Mouse (Mus musculus) heart, embryonic 13.5 days (tissue): ENCODE measurements around the gene Rnaseh2c. TPM values are rescaled to one million over a fixed set of nuclear protein-coding genes. Genes with fewer than 3 reads are reported as not detected.

Source experiments
- ATAC-seq: fragments of 200-750 bp; cut with Nextera tagmentation; 2 replicates; pipeline ENCODE4 v1.8.0; 2017; ENCODE audit warnings: moderate TSS enrichment; ENCODE audit not compliant: insufficient number of reproducible peaks, low FRiP score, low TSS enrichment; ENCODE audit errors: extremely low read depth
- H3K27ac ChIP-seq: fragments of 300-500 bp; sonication (generic); replicated peaks from 2 replicates; pipeline ENCODE4 v1.5.1; 2015; ENCODE audit warnings: moderate library complexity, mild to moderate bottlenecking, inconsistent platforms
- H3K27me3 ChIP-seq: fragments of 300-500 bp; sonication (generic); replicated peaks from 2 replicates; pipeline ENCODE4 v1.6.1; 2015; ENCODE audit warnings: mild to moderate bottlenecking, inconsistent platforms
- H3K36me3 ChIP-seq: fragments of 300-500 bp; sonication (generic); 2 replicates; pipeline ENCODE4 v1.6.1; 2015; ENCODE audit warnings: mild to moderate bottlenecking, inconsistent platforms
- H3K4me1 ChIP-seq: fragments of 300-500 bp; sonication (generic); 2 replicates; pipeline ENCODE4 v1.6.1; 2015; ENCODE audit warnings: inconsistent platforms
- H3K4me2 ChIP-seq: fragments of 300-500 bp; sonication (generic); 2 replicates; pipeline ENCODE4 v1.6.1; 2015; ENCODE audit warnings: inconsistent platforms, mild to moderate bottlenecking, moderate library complexity
- H3K4me3 ChIP-seq: fragments of 300-500 bp; sonication (generic); 2 replicates; pipeline ENCODE4 v1.5.1; 2015; ENCODE audit warnings: moderate library complexity, mild to moderate bottlenecking, inconsistent platforms
- H3K9ac ChIP-seq: fragments of 300-500 bp; sonication (generic); 2 replicates; pipeline ENCODE4 v1.6.1; 2015; ENCODE audit warnings: inconsistent platforms, mild to moderate bottlenecking, moderate library complexity
- H3K9me3 ChIP-seq: fragments of 300-500 bp; sonication (generic); 2 replicates; pipeline ENCODE4 v1.6.1; 2016; ENCODE audit warnings: inconsistent platforms
- whole genome bisulfite sequencing: fragments of 180-500 bp; shearing (Covaris S2); methylation state at CpG from one replicate; pipeline ENCODE4 v1.1.7; 2015; ENCODE audit warnings: mixed read lengths; 5-methylcytosine and 5-hydroxymethylcytosine counted together
- polyA plus RNA-seq: library from polyadenylated mRNA; unstranded; fragments of >200 nt; fragmentation: Nextera tagmentation; extraction: Ambion mirVana; gene quantifications from 2 replicates; pipeline ENCODE4 v1.2.1, GENCODE M21; 2015

The Rnaseh2c gene
- polyA plus RNA-seq, 1 experiment from 2014 or later, result 109 TPM

- Histone ChIP-seq H3K36me3 (peaks cover 40% of the 10 kb centered on the region), H3K4me2 (peak within 1 kb of the TSS; percentile 82), H3K4me1 (peaks cover 44% of the 10 kb centered on the region), H3K4me3 (peak within 1 kb of the TSS; percentile 85), H3K9ac (peak within 1 kb of the TSS; percentile 96), H3K27me3 (no peaks in the 10 kb centered on the region), H3K27ac (peak within 1 kb of the TSS; percentile 91), H3K9me3 (no peaks in the 10 kb centered on the region)
- WGBS, result under 1% methylated on average over 106 of the region's 109 CpGs
- peak; percentile 74 for ATAC-seq
Observed at GRCm38 (mm10) chr19:5637069-5638047, 35.7 kb downstream of the Rnaseh2c start, which contains the start of gene Rela. Rela (plus strand) TSS chr19:5637483.

DNA sequence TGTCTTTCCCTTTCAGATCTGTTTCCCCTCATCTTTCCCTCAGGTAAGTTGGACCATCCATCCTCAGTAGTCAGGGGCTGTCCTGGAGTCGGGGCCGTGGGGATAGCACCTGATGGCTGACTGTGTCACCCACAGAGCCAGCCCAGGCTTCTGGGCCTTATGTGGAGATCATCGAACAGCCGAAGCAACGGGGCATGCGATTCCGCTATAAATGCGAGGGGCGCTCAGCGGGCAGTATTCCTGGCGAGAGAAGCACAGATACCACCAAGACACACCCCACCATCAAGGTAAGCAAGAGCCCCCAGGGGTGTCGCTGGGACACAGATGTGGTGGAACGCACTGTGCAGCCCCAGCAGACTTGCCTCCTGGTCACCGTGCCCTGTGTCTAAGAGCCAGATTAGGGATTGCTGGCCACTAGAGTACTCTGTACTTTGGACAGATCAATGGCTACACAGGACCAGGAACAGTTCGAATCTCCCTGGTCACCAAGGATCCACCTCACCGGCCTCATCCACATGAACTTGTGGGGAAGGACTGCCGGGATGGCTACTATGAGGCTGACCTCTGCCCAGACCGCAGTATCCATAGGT is 36.8 kb downstream of the Rnaseh2c start:
- H3K27ac ChIP-seq, result 0 out of 2 replicates have a peak overlapping the region, but pooled peaks have one; percentile 91
- ATAC-seq, result no peak
- no peaks in the 10 kb centered on the region for H3K27me3 ChIP-seq
- 87% methylated on average over 18 of the region's 18 CpGs for WGBS
- peak overlapping the region; percentile 85 for H3K4me3 ChIP-seq
- no peaks in the 10 kb centered on the region for H3K9me3 ChIP-seq
- H3K36me3 ChIP-seq, result peaks cover 51% of the 10 kb centered on the region
- peak overlapping the region; percentile 96 for H3K9ac ChIP-seq
- peak overlapping the region; percentile 82 for H3K4me2 ChIP-seq
- H3K4me1 ChIP-seq, result peaks cover 44% of the 10 kb centered on the region

DNA sequence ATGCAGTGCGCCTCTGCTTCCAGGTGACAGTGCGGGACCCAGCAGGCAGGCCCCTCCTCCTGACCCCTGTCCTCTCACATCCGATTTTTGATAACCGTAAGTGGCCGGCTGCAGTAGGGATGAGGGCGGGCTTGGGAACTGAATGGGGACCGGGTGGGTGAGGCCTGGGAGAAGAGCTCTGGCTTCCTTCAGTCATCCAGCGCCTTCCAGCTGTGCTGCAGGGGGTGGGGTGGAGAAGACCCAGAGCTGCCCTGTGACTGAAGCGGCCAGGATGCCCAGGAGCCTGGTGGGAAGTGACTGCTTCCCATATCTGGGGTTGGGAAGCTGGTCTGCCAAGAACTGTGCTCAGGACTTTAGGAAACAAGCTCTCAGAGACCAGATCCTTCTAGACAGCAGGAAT is 38.7 kb downstream of the Rnaseh2c start:
- H3K27me3 ChIP-seq, result no peaks in the 10 kb centered on the region
- no peak for ATAC-seq
- H3K4me2 ChIP-seq, result peak overlapping the region; percentile 25; the same call in 1 of the 2 replicates
- H3K9me3 ChIP-seq, result no peaks in the 10 kb centered on the region
- peaks cover 69% of the 10 kb centered on the region for H3K36me3 ChIP-seq
- H3K27ac ChIP-seq, result peak overlapping the region; percentile 66
- peaks cover 44% of the 10 kb centered on the region for H3K4me1 ChIP-seq
- 0 out of 2 replicates have a peak overlapping the region, but pooled peaks have one; percentile 6 for H3K4me3 ChIP-seq
- peak overlapping the region; percentile 67 for H3K9ac ChIP-seq
- WGBS, result 27% methylated on average over 9 of the region's 9 CpGs

DNA sequence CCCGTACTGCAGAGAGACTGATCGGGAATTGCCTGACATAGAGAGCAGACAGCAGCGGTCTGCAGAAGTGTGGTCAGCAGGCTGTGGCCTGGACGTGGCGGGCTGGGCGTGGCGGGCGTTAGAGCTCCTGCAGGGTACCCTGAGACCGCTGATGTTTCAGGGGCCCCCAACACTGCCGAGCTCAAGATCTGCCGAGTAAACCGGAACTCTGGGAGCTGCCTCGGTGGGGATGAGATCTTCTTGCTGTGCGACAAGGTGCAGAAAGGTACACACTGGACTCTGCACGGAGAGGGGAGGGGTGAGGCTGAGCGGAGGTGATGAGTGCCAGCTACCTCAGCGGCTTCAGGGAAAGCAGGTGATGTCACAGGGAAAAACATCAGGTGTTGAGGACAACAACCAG is 39.3 kb downstream of the Rnaseh2c start:
- H3K36me3 ChIP-seq, result peaks cover 76% of the 10 kb centered on the region
- WGBS, result 80% methylated on average over 17 of the region's 17 CpGs
- no peaks in the 10 kb centered on the region for H3K9me3 ChIP-seq
- no peak overlapping the region for H3K4me3 ChIP-seq
- peak overlapping the region; percentile 66; the same call in 1 of the 2 replicates for H3K27ac ChIP-seq
- peaks cover 44% of the 10 kb centered on the region for H3K4me1 ChIP-seq
- no peaks in the 10 kb centered on the region for H3K27me3 ChIP-seq
- 0 out of 2 replicates have a peak overlapping the region, but pooled peaks have one; percentile 25 for H3K4me2 ChIP-seq
- ATAC-seq, result no peak
- peak overlapping the region; percentile 67 for H3K9ac ChIP-seq

- WGBS, result 84% methylated on average over 8 of the region's 8 CpGs
Observed at GRCm38 (mm10) chr19:5641641-5642040, 40.0 kb downstream of the Rnaseh2c start.

GRCm38 (mm10) chr19:5645280-5645679 is 43.6 kb downstream of the Rnaseh2c start:
- H3K36me3 ChIP-seq, result peaks cover 82% of the 10 kb centered on the region
- WGBS, result 93% methylated on average over 9 of the region's 9 CpGs
- H3K4me1 ChIP-seq, result peaks cover 30% of the 10 kb centered on the region
- H3K4me2 ChIP-seq, result no peak overlapping the region
- no peak overlapping the region for H3K27ac ChIP-seq
- no peaks in the 10 kb centered on the region for H3K27me3 ChIP-seq
- H3K9me3 ChIP-seq, result no peaks in the 10 kb centered on the region
- ATAC-seq, result no peak
- H3K9ac ChIP-seq, result no peak overlapping the region
- H3K4me3 ChIP-seq, result no peak overlapping the region

More at GRCm38 (mm10) chr19:5641641-5642040, 40.0 kb downstream of the Rnaseh2c start:
- no peak overlapping the region for H3K27ac ChIP-seq
- H3K4me2 ChIP-seq, result no peak overlapping the region
- ATAC-seq, result no peak
- no peaks in the 10 kb centered on the region for H3K27me3 ChIP-seq
- H3K4me3 ChIP-seq, result no peak overlapping the region
- no peak overlapping the region for H3K9ac ChIP-seq
- no peaks in the 10 kb centered on the region for H3K9me3 ChIP-seq
- H3K4me1 ChIP-seq, result peaks cover 37% of the 10 kb centered on the region
- H3K36me3 ChIP-seq, result peaks cover 82% of the 10 kb centered on the region

DNA sequence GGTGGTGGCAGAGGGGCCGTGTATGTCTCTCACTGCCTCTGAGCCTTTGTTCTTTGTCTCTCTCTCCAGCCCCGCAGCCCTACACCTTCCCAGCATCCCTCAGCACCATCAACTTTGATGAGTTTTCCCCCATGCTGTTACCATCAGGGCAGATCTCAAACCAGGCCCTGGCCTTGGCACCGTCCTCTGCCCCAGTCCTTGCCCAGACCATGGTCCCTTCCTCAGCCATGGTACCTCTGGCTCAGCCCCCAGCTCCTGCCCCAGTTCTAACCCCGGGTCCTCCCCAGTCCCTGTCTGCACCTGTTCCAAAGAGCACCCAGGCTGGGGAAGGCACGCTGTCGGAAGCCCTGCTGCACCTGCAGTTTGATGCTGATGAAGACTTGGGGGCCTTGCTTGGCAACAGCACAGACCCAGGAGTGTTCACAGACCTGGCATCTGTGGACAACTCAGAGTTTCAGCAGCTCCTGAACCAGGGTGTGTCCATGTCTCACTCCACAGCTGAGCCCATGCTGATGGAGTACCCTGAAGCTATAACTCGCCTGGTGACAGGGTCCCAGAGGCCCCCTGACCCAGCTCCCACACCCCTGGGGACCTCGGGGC is 45.2 kb downstream of the Rnaseh2c start:
- no peaks in the 10 kb centered on the region for H3K9me3 ChIP-seq
- no peak for ATAC-seq
- no peaks in the 10 kb centered on the region for H3K27me3 ChIP-seq

DNA sequence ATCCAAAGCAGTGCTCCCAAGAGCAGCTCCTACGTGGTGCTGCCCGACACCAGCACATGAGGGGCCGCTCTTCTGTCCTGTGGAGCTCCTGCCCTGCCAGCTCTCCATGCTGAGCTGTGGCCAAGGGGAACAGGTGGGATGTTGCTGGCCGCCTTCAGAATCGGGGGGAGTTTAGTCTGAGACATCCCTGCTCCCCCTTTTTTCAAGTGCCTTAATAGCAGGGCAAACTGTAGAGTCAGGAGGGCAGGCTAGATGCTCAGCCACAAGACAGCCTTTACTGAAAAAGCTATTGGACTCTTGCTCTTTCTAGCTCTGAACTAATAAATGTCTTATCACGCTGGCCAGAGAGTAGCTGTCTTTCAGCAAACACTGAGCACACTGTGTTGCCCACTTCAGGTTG is 46.1 kb downstream of the Rnaseh2c start:
- H3K27ac ChIP-seq, result peak overlapping the region; percentile 93
- no peaks in the 10 kb centered on the region for H3K9me3 ChIP-seq
- H3K9ac ChIP-seq, result peak overlapping the region; percentile 75
- ATAC-seq, result no peak
- peaks cover 20% of the 10 kb centered on the region for H3K4me1 ChIP-seq
- peaks cover 82% of the 10 kb centered on the region for H3K36me3 ChIP-seq
- H3K27me3 ChIP-seq, result no peaks in the 10 kb centered on the region
- 92% methylated on average over 6 of the region's 6 CpGs for WGBS
- H3K4me3 ChIP-seq, result no peak overlapping the region
- no peak overlapping the region for H3K4me2 ChIP-seq

More for the DNA sequence above, 45.2 kb downstream of the Rnaseh2c start:
- Histone ChIP-seq H3K4me1 (peaks cover 20% of the 10 kb centered on the region), H3K36me3 (peaks cover 82% of the 10 kb centered on the region), H3K9ac (no peak overlapping the region), H3K4me3 (no peak overlapping the region), H3K27ac (no peak overlapping the region), H3K4me2 (no peak overlapping the region)
- 93% methylated on average over 8 of the region's 8 CpGs for WGBS

GRCm38 (mm10) chr19:5648401-5649297 is 47.0 kb downstream of the Rnaseh2c start:
- Histone ChIP-seq H3K27ac (peak overlapping the region; percentile 93), H3K9me3 (no peaks in the 10 kb centered on the region), H3K9ac (peak overlapping the region; percentile 75), H3K36me3 (peaks cover 82% of the 10 kb centered on the region), H3K4me1 (peaks cover 20% of the 10 kb centered on the region), H3K4me2 (peak overlapping the region; percentile 68), H3K27me3 (no peaks in the 10 kb centered on the region), H3K4me3 (peak overlapping the region; percentile 39)
- 10% methylated on average over 26 of the region's 26 CpGs for WGBS
- peak; percentile 70 for ATAC-seq

GRCm38 (mm10) chr19:5649298-5649741 is 47.6 kb downstream of the Rnaseh2c start:
- Histone ChIP-seq H3K4me3 (peak overlapping the region; percentile 39), H3K36me3 (peaks cover 82% of the 10 kb centered on the region), H3K27ac (peak overlapping the region; percentile 93), H3K9me3 (no peaks in the 10 kb centered on the region), H3K4me2 (peak overlapping the region; percentile 68), H3K9ac (peak overlapping the region; percentile 75), H3K4me1 (peaks cover 27% of the 10 kb centered on the region), H3K27me3 (peaks cover 3% of the 10 kb centered on the region)
- 58% methylated on average over 6 of the region's 6 CpGs for WGBS
- ATAC-seq, result no peak
